Mouse (Mus musculus) cerebellum, postnatal 4 days (tissue): ENCODE data around the gene Spesp1.

Experiments
- DNase-seq, 2 experiments: peaks; one replicate each; pipeline ENCODE4 v3.0.0; 2022; ENCODE audit warnings: low spot score in 2 of 2, mixed read lengths in 1 of 2

The Spesp1 gene

GRCm38 (mm10) chr9:62245612-62246379 lies 36.2 kb downstream of the Spesp1 start:
- peak in 1 of 2 experiments; percentile 44 for DNase-seq

- no peak for DNase-seq
Measured at GRCm38 (mm10) chr9:62244612-62245010, 37.4 kb downstream of the Spesp1 start.

GRCm38 (mm10) chr9:62243991-62244611 lies 37.9 kb downstream of the Spesp1 start:
- DNase-seq = peak; percentile 60 to 86

- DNase-seq = no peak
Measured at GRCm38 (mm10) chr9:62240036-62240435, 42.0 kb downstream of the Spesp1 start.

- DNase-seq = no peak
Measured at GRCm38 (mm10) chr9:62237381-62237980, 44.5 kb downstream of the Spesp1 start.

- no peak for DNase-seq
Measured at GRCm38 (mm10) chr9:62235501-62235900, 46.5 kb downstream of the Spesp1 start.

GRCm38 (mm10) chr9:62232649-62233048 lies 49.4 kb downstream of the Spesp1 start:
- no peak for DNase-seq

GRCm38 (mm10) chr9:62231046-62231445 lies 51.0 kb downstream of the Spesp1 start:
- no peak for DNase-seq

- DNase-seq = no peak
Measured at GRCm38 (mm10) chr9:62229985-62230384, 52.0 kb downstream of the Spesp1 start.

- peak in 1 of 2 experiments; percentile 67 for DNase-seq
Measured at GRCm38 (mm10) chr9:62222481-62222880, 59.5 kb downstream of the Spesp1 start.

- DNase-seq = no peak
Measured at GRCm38 (mm10) chr9:62222029-62222428, 60.0 kb downstream of the Spesp1 start.
